Mouse (Mus musculus): Measurements from ENCODE around the gene Sorcs1.

DNA sequence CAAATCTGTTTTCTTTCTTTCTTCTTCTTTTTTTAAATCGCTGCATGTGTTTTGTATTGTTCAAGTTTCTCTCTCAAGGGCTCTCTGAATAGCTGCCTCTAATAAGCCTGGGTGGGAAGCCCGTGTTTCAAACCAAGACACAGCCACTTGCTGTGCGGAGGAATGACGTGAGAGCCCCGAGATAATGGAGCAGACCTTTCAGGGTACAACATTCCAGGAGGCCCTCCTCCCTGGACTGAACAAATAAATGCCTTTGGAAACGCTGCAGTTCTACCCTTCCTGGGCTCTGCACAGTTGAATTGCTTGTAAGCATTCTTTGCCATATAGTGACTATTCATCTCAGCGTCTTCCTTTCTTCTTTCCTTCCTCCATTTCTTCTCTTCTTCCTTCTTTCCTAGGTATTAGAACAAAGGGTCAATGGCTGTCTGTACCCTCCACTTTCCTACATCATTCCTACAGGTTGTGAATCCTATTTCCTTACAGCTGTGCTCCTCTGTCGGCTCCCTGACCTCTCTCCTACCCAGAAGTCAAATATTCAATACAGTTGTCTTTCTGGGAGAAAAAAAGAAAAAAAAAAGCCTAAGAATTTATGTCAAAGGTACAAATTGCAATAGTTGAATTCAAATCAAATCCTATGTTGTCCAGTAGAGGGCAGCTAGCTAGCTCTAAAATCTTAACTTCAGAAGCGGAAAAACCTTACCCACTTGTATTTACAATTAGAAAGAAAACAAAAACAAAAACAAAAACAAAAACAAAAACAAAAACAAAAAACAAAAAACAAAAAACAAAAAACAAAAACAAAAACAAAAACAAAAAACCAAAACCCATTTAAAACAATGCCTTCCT is 315.6 kb downstream of the Sorcs1 start:
- TF ChIP-seq CTCF (IDR thresholded peaks at IDR 0.05; ENCODE audit: extremely low read depth, insufficient read depth, low read length) (no peak), POLR2A (IDR thresholded peaks at IDR 0.05; ENCODE audit: extremely low read depth, insufficient read depth, low read length) (no peak)

Measured in cortical plate, adult 2 months (tissue).